Mouse (Mus musculus) bone marrow macrophage, adult 2 months (primary cell): ENCODE data around the gene Smok2b.
"Not testable (repeated sequence)": the region's sequence is repeated elsewhere in the genome, so short reads cannot be mapped to it uniquely, and the experiment has no call there.

ENCODE experiments used
- CTCF ChIP-seq: IDR thresholded peaks from 2 replicates; pipeline ENCODE4 v1.5.1; 2012; ENCODE audit warnings: low read depth, mild to moderate bottlenecking, low read length, moderate library complexity
- POLR2A ChIP-seq: IDR thresholded peaks from 2 replicates; pipeline ENCODE4 v1.6.1; 2012; ENCODE audit warnings: mild to moderate bottlenecking, low read depth, low read length, borderline replicate concordance

DNA sequence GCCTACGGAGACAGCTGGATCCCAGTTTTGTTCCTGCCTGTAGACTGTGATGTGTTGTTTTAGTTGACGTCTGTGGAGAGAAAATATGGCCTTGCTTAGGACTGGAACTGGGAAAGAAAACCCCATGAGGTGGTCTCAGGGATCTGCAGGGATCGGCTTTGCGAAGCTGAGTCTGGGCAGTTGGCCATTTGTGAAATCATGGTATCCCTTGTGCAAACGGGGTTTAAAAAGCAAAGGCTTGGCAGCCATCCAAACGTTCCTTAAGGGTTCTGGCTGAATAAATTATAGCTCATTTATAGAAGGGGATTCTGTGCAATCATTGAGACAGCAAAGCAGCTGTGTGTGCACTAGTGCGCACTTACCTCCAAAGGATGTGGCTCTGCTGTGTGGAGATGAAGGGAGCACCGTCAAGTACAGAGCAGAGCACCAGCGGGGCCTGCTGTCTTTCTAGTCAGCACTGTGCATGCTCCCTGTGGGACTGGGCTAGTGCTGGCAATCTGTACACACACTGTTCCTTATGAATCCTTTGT is 30.1 kb upstream of the Smok2b start:
- not testable (repeated sequence) for TF ChIP-seq CTCF, POLR2A
